Mouse (Mus musculus): ENCODE measurements around the gene Bbox1. TPM values are rescaled to one million over a fixed set of nuclear protein-coding genes. Genes with fewer than 3 reads are reported as not detected.

Gene Bbox1
- polyA plus RNA-seq, 1 experiment from 2014 or later, result 7.1 TPM

- Histone ChIP-seq H3K4me3 (replicated peaks) (no peak overlapping the region), H3K27ac (replicated peaks) (no peak overlapping the region), H3K27me3 (no peaks in the 10 kb centered on the region), H3K36me3 (replicated peaks) (no peaks in the 10 kb centered on the region), H3K9ac (no peak overlapping the region), H3K9me3 (replicated peaks) (no peaks in the 10 kb centered on the region), H3K4me1 (replicated peaks) (no peaks in the 10 kb centered on the region), H3K4me2 (no peak overlapping the region)
- ATAC-seq (ENCODE audit: insufficient read depth), result 0 out of 2 replicates have a peak, but pooled peaks have one; percentile 31
- 33% methylated on average over 3 of the region's 3 CpGs for WGBS (ENCODE audit: insufficient replicate concordance)
These were observed 1.9 kb upstream of the Bbox1 start for GRCm38 (mm10) chr2:110316116-110316883.

- no peak overlapping the region for H3K27ac ChIP-seq (replicated peaks)
- H3K4me1 ChIP-seq (replicated peaks), result no peaks in the 10 kb centered on the region
- no peak overlapping the region for H3K4me3 ChIP-seq (replicated peaks)
- H3K9ac ChIP-seq, result no peak overlapping the region
- H3K36me3 ChIP-seq (replicated peaks), result no peaks in the 10 kb centered on the region
- no peaks in the 10 kb centered on the region for H3K9me3 ChIP-seq (replicated peaks)
- no peaks in the 10 kb centered on the region for H3K27me3 ChIP-seq
- no peak for ATAC-seq (ENCODE audit: insufficient read depth)
- 57% methylated on average over 5 of the region's 5 CpGs for WGBS (ENCODE audit: insufficient replicate concordance)
- H3K4me2 ChIP-seq, result no peak overlapping the region
These were observed 286 bp downstream of the Bbox1 start for GRCm38 (mm10) chr2:110314074-110314473.

- no peak overlapping the region for H3K4me2 ChIP-seq
- H3K4me1 ChIP-seq (replicated peaks), result no peaks in the 10 kb centered on the region
- H3K4me3 ChIP-seq (replicated peaks), result no peak overlapping the region
- no peaks in the 10 kb centered on the region for H3K9me3 ChIP-seq (replicated peaks)
- no peaks in the 10 kb centered on the region for H3K27me3 ChIP-seq
- H3K27ac ChIP-seq (replicated peaks), result no peak overlapping the region
- no peak overlapping the region for H3K9ac ChIP-seq
- ATAC-seq (ENCODE audit: insufficient read depth), result no peak; the same call in 1 of the 2 replicates
- H3K36me3 ChIP-seq (replicated peaks), result no peaks in the 10 kb centered on the region
- 39% methylated on average over 2 of the region's 2 CpGs for WGBS (ENCODE audit: insufficient replicate concordance)
These were observed 995 bp downstream of the Bbox1 start for GRCm38 (mm10) chr2:110313305-110313824.

- H3K9ac ChIP-seq, result no peak overlapping the region
These were observed 8.7 kb downstream of the Bbox1 start for GRCm38 (mm10) chr2:110305358-110306283.

GRCm38 (mm10) chr2:110302261-110302660 is 12.1 kb downstream of the Bbox1 start:
- no peak for ATAC-seq (ENCODE audit: insufficient read depth)
- no peak overlapping the region for H3K9ac ChIP-seq
- H3K4me1 ChIP-seq (replicated peaks), result no peaks in the 10 kb centered on the region
- no peak overlapping the region for H3K4me3 ChIP-seq (replicated peaks)
- H3K9me3 ChIP-seq (replicated peaks), result no peaks in the 10 kb centered on the region
- WGBS (ENCODE audit: insufficient replicate concordance), result 4% methylated on average over 2 of the region's 2 CpGs
- no peaks in the 10 kb centered on the region for H3K27me3 ChIP-seq
- no peak overlapping the region for H3K4me2 ChIP-seq
- H3K36me3 ChIP-seq (replicated peaks), result no peaks in the 10 kb centered on the region
- H3K27ac ChIP-seq (replicated peaks), result no peak overlapping the region; the same call in 1 of the 2 replicates

More at GRCm38 (mm10) chr2:110305358-110306283, 8.7 kb downstream of the Bbox1 start:
- peak; percentile 88 for ATAC-seq (ENCODE audit: insufficient read depth)
- Histone ChIP-seq H3K4me2 (no peak overlapping the region), H3K9me3 (replicated peaks) (no peaks in the 10 kb centered on the region), H3K4me3 (replicated peaks) (peak overlapping the region; percentile 24), H3K36me3 (replicated peaks) (no peaks in the 10 kb centered on the region), H3K4me1 (replicated peaks) (no peaks in the 10 kb centered on the region), H3K27me3 (no peaks in the 10 kb centered on the region), H3K27ac (replicated peaks) (peak overlapping the region; percentile 63)
- 65% methylated on average over 12 of the region's 12 CpGs for WGBS (ENCODE audit: insufficient replicate concordance)

GRCm38 (mm10) chr2:110301314-110301713 is 13.0 kb downstream of the Bbox1 start:
- H3K4me3 ChIP-seq (replicated peaks), result no peak overlapping the region
- H3K36me3 ChIP-seq (replicated peaks), result no peaks in the 10 kb centered on the region
- H3K27ac ChIP-seq (replicated peaks), result no peak overlapping the region
- H3K9ac ChIP-seq, result no peak overlapping the region
- no peaks in the 10 kb centered on the region for H3K4me1 ChIP-seq (replicated peaks)
- H3K4me2 ChIP-seq, result no peak overlapping the region
- H3K27me3 ChIP-seq, result no peaks in the 10 kb centered on the region
- WGBS (ENCODE audit: insufficient replicate concordance), result 55% methylated on average over 3 of the region's 3 CpGs
- no peak for ATAC-seq (ENCODE audit: insufficient read depth)
- H3K9me3 ChIP-seq (replicated peaks), result no peaks in the 10 kb centered on the region

GRCm38 (mm10) chr2:110294927-110295326 is 19.4 kb downstream of the Bbox1 start:
- Histone ChIP-seq H3K27me3 (no peaks in the 10 kb centered on the region), H3K4me3 (replicated peaks) (no peak overlapping the region), H3K36me3 (replicated peaks) (no peaks in the 10 kb centered on the region), H3K4me2 (no peak overlapping the region), H3K4me1 (replicated peaks) (no peaks in the 10 kb centered on the region), H3K27ac (replicated peaks) (no peak overlapping the region), H3K9me3 (replicated peaks) (no peaks in the 10 kb centered on the region), H3K9ac (no peak overlapping the region)
- 68% methylated on average over 3 of the region's 3 CpGs for WGBS (ENCODE audit: insufficient replicate concordance)
- no peak for ATAC-seq (ENCODE audit: insufficient read depth)

- no peaks in the 10 kb centered on the region for H3K36me3 ChIP-seq (replicated peaks)
- H3K4me2 ChIP-seq, result no peak overlapping the region
- 79% methylated on average over 1 of the region's 1 CpGs for WGBS (ENCODE audit: insufficient replicate concordance)
- H3K9ac ChIP-seq, result no peak overlapping the region
- no peak overlapping the region for H3K27ac ChIP-seq (replicated peaks)
- H3K9me3 ChIP-seq (replicated peaks), result no peaks in the 10 kb centered on the region
- no peaks in the 10 kb centered on the region for H3K4me1 ChIP-seq (replicated peaks)
- no peaks in the 10 kb centered on the region for H3K27me3 ChIP-seq
- no peak for ATAC-seq (ENCODE audit: insufficient read depth)
- H3K4me3 ChIP-seq (replicated peaks), result no peak overlapping the region
These were observed 26.4 kb downstream of the Bbox1 start for GRCm38 (mm10) chr2:110287959-110288358.

GRCm38 (mm10) chr2:110285829-110286504 is 28.4 kb downstream of the Bbox1 start:
- Histone ChIP-seq H3K9me3 (replicated peaks) (no peaks in the 10 kb centered on the region), H3K36me3 (replicated peaks) (no peaks in the 10 kb centered on the region), H3K27me3 (no peaks in the 10 kb centered on the region), H3K27ac (replicated peaks) (no peak overlapping the region), H3K4me3 (replicated peaks) (no peak overlapping the region), H3K4me1 (replicated peaks) (no peaks in the 10 kb centered on the region), H3K4me2 (no peak overlapping the region), H3K9ac (no peak overlapping the region)
- 57% methylated on average over 3 of the region's 3 CpGs for WGBS (ENCODE audit: insufficient replicate concordance)
- no peak for ATAC-seq (ENCODE audit: insufficient read depth)

GRCm38 (mm10) chr2:110275424-110275823 is 38.9 kb downstream of the Bbox1 start:
- Histone ChIP-seq H3K4me2 (no peak overlapping the region), H3K9me3 (replicated peaks) (no peaks in the 10 kb centered on the region), H3K4me1 (replicated peaks) (no peaks in the 10 kb centered on the region), H3K9ac (no peak overlapping the region), H3K27me3 (no peaks in the 10 kb centered on the region), H3K27ac (replicated peaks) (no peak overlapping the region), H3K36me3 (replicated peaks) (no peaks in the 10 kb centered on the region), H3K4me3 (replicated peaks) (no peak overlapping the region)
- no peak for ATAC-seq (ENCODE audit: insufficient read depth)
- WGBS (ENCODE audit: insufficient replicate concordance), result 58% methylated on average over 2 of the region's 2 CpGs

Data from liver, embryonic 15.5 days (tissue).